Mouse (Mus musculus) ovary, postnatal 10 days (tissue): ENCODE measurements around the gene Kat5.

Experiments used
- DNase-seq: peaks from one replicate; pipeline ENCODE4 v3.0.0; 2022; ENCODE audit warnings: low spot score

The Kat5 gene

DNA sequence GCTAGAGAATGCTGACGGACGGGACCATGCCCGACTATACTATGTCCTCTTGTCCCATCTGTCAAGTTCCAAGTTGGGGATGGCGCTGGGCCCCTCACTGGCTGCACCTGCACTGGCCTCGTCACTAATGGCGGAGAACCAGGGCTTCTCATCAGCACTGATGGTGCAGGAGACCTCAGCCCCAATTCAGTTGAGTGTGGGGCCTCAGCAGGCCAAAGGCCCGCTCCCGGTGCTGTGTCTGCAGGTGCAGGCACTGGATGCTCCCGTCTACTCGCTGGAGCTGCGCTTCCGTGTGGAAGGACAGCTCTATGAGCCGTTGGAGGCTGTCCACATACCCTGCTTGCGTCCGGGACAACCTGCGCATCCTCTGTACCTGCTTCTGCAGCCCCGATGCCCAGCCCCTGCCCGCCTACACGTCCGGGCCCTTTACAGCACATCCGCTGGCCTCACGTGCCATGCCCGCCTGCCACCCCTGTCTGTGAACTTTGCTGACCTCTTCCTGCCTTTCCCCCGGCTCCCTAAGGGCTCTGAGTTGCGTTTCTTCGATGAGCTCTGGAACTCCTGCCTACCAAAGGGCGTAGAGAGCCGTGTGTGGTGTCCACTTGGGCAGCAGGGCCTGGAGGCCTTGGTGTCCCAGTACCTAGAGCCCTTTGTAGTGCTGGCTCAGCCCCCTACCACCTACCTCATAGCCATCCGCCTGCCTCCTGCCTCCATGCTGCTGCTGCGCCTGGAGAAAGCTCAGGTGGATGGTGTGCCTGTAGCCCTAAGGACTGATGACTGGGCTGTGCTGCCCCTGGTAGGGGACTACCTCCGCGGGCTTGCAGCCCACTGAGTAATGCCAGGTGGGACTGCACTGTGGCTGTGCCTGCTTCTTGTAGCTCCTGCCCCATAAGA lies 39.4 kb downstream of the Kat5 start:
- DNase-seq: no peak

DNA sequence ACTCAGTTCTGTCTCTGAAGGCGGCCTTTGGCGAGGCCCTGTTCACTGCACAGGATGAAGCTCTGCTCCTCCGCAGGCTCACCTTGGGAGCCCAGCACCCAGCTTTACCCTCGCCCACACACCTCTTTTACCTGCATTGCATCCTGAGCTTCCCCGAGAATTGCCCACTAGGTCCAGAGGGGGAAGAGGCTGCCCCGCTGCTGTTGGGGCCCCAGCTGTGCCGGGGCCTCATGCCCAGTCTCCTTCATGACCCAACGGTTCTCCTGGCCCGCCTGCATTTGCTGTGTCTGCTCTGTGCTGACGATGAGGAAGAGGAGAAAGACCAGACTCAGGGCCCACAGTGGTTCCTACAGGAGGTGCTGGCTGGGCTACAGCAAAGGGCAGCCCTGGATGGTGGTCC lies 40.5 kb downstream of the Kat5 start:
- DNase-seq: no peak

DNA sequence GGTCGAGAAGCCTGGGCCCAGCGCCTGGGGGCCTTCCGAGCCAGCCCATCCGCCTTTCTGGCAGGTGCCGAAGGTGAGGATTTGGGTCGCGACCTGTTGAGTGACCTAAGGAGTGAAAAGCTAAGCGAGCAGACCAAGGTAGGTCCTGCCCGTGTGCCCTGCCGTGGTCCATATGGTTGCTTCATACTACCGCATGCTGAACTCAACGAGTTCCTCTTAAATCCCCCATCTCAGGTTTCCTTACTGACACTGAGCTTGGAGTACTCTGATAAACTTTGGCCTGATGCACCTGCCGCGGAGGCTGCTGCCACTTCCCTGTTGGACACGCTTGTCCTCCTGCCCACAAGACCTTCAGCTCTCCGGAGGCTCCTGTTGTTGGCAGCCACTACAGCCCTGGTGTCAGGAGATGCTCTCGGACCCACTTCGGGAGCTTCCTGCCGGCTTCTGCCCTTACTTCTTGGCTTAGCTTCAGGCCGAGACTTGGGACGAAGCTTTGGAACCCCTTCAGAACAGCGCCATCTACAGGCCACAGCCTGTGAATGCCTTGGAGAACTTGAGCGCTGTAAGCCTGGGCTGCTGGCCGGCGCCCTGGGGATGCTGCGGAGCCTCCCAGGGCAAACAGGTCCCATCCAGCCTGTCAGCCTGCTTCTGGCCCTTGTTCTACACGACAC lies 41.4 kb downstream of the Kat5 start:
- DNase-seq: peak; percentile 53

DNA sequence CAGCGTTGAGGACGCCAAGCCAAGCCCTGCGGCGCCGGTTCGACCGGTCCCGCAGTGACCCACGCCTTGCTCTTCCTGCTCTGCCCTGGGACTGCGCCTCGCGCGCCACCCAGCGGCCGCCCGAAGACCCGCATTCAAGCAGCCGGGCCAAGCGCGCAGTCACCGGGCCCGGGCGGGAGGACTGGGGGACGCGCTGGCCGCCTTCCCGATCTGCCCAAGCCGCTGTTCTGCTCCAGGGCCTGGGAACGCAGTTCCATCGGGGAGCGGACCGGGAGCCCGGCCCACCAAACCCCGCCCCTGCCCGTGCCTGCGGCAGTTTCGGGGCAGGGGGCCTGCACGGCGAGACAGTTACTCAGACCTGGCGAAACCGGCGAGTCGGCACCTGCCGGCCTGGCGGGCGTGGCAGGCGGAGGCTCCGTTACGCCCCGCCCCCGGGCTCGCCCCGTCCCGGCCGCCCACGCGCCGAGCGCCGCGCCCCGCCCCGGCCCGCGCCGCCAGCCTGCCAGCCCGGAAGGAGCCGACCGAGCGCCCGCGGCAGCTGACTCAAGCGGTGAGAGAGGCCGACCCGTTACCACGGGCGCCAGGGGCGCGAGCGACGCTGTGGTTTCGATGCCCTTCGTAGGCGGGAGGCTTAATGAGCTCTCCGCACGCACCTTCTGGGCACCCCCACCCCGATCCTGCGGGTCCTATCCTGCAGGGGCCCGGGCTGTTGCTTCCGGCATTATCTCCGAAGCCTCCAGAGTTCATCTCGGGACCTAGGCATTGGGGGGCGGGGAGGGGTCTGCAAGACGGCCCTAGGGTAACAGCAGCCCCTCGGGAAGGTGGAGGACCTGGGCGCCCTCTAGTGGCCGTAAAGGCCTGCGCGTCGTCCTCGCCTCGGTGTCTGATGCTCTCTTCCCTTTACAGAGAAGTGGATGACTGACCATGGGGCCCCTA lies 42.2 kb downstream of the Kat5 start, which contains the start of gene Ap5b1:
Ap5b1 (plus strand) TSS at position 492 of the 936 bp plus-strand sequence.
- peak; percentile 84 for DNase-seq

DNA sequence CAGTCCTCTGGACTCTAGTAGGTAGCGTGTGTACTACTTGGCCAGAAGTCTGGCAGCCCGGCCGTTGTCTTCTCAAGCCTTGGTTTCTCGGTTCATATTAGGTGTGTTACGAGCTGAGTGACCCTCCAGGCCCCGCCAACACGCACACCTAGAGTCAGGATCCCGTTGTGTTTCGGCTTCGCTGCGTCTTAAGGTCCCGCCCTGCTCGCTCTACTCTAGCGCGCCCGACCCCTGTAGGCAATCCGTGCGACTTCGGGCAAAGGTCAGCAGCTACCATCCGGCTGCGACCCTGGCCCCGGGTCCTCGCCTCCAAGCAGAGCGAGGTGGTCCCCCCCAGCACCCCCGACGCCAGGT lies 42.9 kb downstream of the Kat5 start:
- no peak for DNase-seq

DNA sequence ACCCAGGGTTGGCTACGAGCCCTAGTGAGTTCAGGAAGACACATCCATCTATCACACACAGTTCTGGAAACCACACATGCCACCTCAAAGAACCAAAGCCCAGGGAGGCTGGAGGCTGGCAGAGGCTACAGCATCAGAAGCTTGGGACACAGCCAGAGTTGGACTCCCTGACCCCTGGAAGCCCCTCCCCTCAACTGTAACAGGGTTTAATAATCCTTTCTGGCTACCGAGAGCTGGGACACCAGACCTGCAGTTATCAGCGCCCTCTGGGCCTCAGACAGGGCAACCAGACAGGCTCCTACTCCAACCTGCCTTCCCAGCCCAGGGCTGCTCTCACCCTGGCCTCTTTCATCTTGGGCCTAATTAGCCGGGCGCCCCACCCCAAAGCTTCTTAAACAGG lies 43.7 kb downstream of the Kat5 start:
- no peak for DNase-seq

DNA sequence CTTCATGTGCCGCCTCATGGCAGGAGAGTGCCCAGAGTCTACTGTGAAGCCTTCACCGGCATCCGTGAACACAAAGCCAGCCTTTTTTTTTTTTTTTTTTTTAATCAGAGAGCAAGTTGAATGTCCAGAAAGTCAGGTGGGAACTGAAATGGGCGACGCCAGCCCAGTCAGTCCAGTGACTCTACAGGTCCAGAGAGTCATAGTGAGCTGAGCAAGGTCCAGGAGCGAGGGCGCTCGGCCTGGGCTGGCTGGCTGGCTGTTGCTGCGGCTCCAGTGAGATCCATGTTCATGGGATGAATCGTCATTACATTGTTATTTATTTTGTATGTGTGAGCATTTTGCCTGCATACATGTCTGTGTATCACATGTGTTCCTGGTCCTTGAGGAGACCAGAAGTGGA lies 47.3 kb downstream of the Kat5 start:
- DNase-seq: no peak

DNA sequence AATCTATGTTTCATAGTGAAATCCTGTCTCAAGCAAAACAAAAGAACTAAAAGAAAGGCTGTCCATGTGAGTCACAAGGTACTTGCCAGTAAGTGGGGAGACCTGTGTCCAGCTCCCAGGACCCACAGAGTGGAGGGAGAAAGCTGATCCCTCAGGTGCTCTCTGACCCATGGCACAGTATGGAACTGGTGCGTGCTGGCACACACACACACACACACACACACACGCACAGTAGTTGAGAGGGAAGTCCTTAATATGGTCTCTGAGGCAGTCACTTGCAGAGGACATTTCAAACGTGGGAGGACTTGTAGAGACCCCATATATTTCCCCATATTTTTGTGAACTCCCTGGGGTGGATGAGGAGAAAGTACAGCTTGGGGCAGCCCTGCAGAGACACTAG lies 48.2 kb downstream of the Kat5 start:
- DNase-seq: no peak

DNA sequence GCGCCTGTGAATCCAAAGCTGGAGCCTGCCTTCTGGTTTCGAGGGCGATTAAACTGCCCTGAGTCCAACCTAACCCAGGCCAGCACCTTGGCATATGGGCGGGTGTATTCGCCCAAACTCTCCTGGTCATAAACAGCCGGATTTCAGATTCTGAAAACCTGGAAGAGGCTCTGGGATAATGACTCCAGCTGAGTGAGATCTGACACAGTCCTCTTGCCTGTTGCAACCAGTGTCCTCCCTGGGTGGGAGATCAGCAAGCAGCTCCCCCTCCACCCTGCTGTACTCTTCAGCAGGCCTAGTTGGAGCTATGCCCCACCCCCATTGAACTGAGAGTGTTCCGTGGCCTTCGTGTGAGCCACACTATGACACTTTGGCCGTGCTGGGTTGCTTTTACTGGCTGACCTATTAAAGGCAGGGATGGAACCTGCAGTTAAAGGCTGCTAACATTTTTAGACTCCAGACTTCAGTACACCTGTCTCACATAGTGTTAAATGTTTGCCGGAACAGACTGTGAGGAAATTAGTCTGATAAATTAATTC lies 48.7 kb downstream of the Kat5 start:
- no peak for DNase-seq

DNA sequence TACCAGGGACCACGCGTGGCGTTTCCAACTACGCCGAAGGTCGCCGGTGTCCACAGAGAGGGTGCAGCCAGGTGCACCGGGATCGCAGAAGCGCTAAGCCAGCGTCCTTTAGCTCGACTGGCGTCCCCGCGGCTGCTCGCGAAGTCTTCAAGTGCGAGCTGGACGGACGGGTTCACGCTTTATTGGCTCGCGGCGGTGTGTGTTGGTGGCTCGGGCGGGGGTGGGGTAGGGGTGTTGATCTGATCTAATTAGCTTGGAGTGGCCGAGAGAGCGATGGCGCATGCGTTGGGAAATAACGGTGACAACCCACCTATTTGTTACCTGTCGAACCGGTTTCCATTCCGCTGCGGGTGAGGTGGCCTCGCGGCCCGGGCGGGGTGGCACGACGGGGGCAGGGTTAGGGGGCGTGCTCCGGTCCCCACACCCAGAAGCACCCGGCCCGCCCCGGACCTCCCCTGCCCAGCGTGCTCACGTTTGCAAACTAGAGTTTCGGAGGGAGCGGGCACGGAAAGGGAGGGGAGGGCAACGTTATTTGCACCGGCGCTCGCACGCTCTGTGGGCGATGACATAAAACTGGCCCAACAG lies 49.5 kb downstream of the Kat5 start, which contains the start of gene Ovol1:
Ovol1 (minus strand) TSS at position 190 of the 585 bp plus-strand sequence.
- no peak for DNase-seq

DNA sequence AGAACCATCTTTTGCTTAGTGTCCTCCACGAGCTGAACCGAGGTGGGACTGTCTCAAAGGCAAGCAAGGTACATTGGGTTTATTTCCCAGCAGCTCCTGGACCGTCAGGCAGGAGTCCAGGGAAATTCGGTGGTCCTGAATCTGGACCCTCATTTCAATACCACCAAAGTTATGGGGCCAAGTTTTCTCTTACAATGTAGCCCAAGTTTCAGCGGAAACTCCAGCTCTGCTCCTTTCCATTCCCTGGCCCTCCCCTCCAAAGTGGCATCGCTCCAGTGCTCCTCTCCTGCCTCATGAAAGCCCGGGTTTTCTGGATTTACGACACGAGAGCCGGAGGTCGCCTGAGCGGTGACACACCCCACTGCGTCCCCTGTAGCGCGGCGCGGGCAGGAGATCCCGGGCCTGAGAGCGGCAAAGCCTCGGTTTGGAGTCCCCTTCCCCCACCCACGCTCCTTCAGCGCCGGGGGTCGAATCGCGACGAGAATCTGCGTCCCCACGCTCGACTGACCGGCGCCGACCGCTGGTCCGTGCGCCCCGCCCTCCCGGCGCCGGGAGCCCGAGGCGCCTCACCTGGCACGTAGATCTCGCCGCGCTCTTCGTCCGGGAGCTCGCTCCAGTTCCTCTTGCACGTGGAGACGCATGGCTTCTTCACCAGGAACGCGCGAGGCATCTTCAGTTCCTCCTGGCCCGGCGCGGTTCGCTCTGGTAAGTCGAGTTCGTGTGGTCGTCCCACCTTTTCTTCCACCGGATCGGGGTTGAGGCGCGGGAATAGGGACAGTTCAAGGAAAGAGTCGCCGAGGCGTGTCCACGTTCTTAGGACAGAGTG lies 50.2 kb downstream of the Kat5 start:
- no peak for DNase-seq

DNA sequence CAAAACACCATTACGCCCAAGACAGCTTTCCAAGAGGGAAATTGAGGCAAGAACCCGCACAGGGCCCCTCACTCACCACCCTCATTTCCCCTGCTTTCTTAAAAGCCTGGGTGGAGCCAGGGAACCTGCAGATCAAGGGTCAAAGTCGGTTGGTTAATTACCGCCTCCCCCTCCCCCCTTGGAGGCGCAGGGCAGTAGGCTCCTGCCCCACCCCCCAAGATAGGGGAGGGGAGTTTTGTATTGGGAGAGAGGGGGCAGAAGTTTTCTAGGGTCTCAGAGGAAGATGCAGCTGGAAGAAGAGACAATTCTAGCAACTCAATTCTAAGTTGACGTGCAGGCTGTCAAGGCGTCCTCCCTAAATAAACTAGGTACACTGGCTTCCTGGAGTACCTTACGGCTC lies 50.8 kb downstream of the Kat5 start:
- DNase-seq: no peak

DNA sequence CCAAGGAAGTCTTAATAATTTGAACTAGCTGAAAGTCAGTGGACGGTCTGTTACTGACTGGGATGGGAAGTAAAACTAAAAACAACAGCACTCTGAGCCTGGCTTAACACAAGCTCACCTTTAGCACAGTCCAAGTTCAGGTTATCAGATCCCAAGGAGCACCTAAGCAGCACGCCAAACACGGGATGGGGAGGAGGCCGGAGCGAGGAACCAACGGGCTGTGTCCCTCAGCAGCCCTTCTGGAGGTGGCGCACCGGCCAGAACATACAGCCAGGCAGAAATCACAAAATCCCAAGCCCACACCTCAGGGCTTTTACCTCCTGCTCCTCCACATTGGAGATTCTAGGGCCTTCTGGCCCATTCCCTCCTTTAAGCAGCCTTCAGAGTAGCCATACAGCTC lies 51.3 kb downstream of the Kat5 start:
- no peak for DNase-seq

DNA sequence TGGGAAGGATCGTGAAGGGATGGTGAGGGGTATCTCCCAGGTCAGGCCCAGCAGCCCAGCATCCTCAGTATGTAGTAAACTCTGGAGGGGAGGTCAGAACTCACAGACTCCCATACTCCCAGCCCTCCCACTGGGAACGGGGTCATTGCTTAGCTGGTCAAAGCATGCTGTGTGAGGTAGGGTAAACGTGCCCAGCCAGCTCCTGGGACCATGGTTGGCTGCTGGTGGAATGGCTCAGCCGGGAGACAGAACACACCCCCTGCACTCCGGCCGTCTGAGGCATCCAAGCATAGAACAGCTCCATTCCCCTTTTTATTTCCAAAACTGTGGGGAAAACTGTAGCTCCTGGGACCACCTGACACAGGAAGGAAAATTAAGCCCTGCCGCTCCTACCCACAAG lies 51.9 kb downstream of the Kat5 start:
- no peak for DNase-seq

DNA sequence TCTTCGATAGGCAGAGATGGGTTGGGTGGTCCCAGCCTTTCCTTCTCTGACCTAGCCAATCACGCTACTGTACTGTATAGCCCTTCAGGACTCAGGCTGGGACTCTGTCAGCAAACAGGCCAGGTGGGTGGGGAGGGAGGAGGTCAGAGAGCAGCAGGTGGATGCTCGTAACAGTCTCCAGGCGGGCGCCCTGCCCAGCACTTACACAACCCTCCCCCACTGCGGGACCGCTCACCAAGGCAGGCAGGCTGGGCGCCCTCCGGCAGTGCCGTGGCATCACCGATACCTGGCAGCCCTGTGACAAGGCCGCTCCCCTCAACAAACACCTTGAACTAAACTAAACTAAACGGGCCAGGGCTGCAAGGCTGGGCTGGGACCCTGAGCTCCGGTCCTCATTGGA lies 55.8 kb downstream of the Kat5 start:
- DNase-seq: no peak

DNA sequence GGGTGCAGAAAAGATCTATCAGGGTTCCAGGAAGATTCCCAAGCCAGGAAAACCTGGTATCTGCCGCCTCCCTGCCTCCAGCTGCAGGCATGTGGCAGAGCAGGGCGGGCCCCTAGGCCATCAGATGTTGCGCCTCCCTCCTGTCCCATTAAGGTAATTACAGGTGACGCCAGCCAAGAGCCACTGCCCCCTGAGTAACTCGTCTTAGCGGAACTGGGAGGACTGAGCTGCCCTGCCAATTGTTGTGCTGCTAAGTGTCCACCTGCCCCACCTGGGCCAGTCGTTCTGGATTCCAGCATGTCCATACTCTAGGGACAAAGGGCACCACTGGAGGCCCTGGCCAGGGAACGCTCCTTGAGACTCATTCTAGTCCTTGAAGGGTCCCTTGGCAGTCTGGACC lies 56.2 kb downstream of the Kat5 start:
- DNase-seq: no peak
